Mouse (Mus musculus): ENCODE measurements around the gene Zmym1. TPM values are rescaled to one million over a fixed set of nuclear protein-coding genes. Genes with fewer than 3 reads are reported as not detected.
A peak's percentile ranks its signal among the peaks of the same experiment; 100 is the strongest.
"Not testable (repeated sequence)": the region's sequence is repeated elsewhere in the genome, so short reads cannot be mapped to it uniquely, and the experiment has no call there.

Zmym1 gene
- total RNA-seq, 2 experiments from 2014 or later, result 14.6 to 20.1 TPM

- DNase-seq (ENCODE audit: low spot score in 2 of 2), result no peak
Measured at GRCm38 (mm10) chr4:127027228-127028190, 33.4 kb downstream of the Zmym1 start.

GRCm38 (mm10) chr4:127026826-127027225, 34.1 kb downstream of the Zmym1 start:
- DNase-seq (ENCODE audit: low spot score in 2 of 2), result no peak

GRCm38 (mm10) chr4:127024240-127024639, 36.7 kb downstream of the Zmym1 start:
- DNase-seq (ENCODE audit: low spot score in 2 of 2), result no peak

- no peak for DNase-seq (ENCODE audit: low spot score in 2 of 2)
Measured at GRCm38 (mm10) chr4:127023201-127023600, 37.8 kb downstream of the Zmym1 start.

- DNase-seq (ENCODE audit: low spot score in 2 of 2), result peak; percentile 84 to 90
Measured at GRCm38 (mm10) chr4:127021989-127022626, 38.8 kb downstream of the Zmym1 start.

- peak; percentile 97 to 99 for DNase-seq (ENCODE audit: low spot score in 2 of 2)
Measured at GRCm38 (mm10) chr4:127021151-127021945, 39.6 kb downstream of the Zmym1 start, which contains the start of gene Sfpq. Sfpq (plus strand) TSS chr4:127021324.

- no peak for DNase-seq (ENCODE audit: low spot score in 2 of 2)
Measured at GRCm38 (mm10) chr4:127020411-127021150, 40.4 kb downstream of the Zmym1 start.

GRCm38 (mm10) chr4:127016366-127016765, 44.6 kb downstream of the Zmym1 start:
- no peak for DNase-seq (ENCODE audit: low spot score in 2 of 2)

- DNase-seq (ENCODE audit: low spot score in 2 of 2), result peak; percentile 78 to 84
Measured at GRCm38 (mm10) chr4:127015294-127015993, 45.5 kb downstream of the Zmym1 start.

GRCm38 (mm10) chr4:127005113-127005936, 55.6 kb downstream of the Zmym1 start:
- peak; percentile 59 to 67 for DNase-seq (ENCODE audit: low spot score in 2 of 2)

GRCm38 (mm10) chr4:127004384-127004783, 56.6 kb downstream of the Zmym1 start:
- no peak for DNase-seq (ENCODE audit: low spot score in 2 of 2)

GRCm38 (mm10) chr4:127000601-127001105, 60.3 kb downstream of the Zmym1 start:
- no peak for DNase-seq (ENCODE audit: low spot score in 2 of 2)

GRCm38 (mm10) chr4:126999372-126999771, 61.6 kb downstream of the Zmym1 start:
- DNase-seq (ENCODE audit: low spot score in 2 of 2), result not testable (repeated sequence)

Other genes starting within 250 kb of the Zmym1 start
- gene Zmym4, start 93.0 kb downstream of the Zmym1 start, total RNA-seq (2021), result 10 to 100 TPM; 59.3 to 60.3 TPM
- gene Sfpq, start 39.8 kb downstream of the Zmym1 start, total RNA-seq (2021), result 100 to 1,000 TPM; 240 to 256 TPM
- 10 to 100 TPM; 33.5 to 37.6 TPM for gene Zmym6, start 16.2 kb upstream of the Zmym1 start, total RNA-seq (2021)
- gene Tmem35b, start 62.5 kb upstream of the Zmym1 start, total RNA-seq (2021), result 1 to 10 TPM; 3.3 TPM
- gene Dlgap3, start 108.1 kb upstream of the Zmym1 start, total RNA-seq (2021), result 100 to 1,000 TPM; 368 to 379 TPM
- gene Smim12, start 182.6 kb upstream of the Zmym1 start, total RNA-seq (2021), result 10 to 100 TPM; 56.0 to 59.9 TPM

Measured in left cerebral cortex, adult 18-20 months (tissue).